Mouse (Mus musculus): ENCODE data around the gene Dnajc8. TPM values are rescaled to one million over a fixed set of nuclear protein-coding genes. Genes with fewer than 3 reads are reported as not detected.

Gene Dnajc8
- polyA plus RNA-seq, 1 experiment from 2014 or later: 146 TPM

Other genes with a start within 250 kb of the Dnajc8 start
- 1.4 and 2.5 TPM in 2 replicates for gene Rab42, start 232.2 kb upstream of the Dnajc8 start, polyA plus RNA-seq (2015; fragmentation: Nextera tagmentation; extraction: Ambion mirVana)
- gene Trnau1ap, start 206.0 kb upstream of the Dnajc8 start, polyA plus RNA-seq (2015; fragmentation: Nextera tagmentation; extraction: Ambion mirVana): 67.2 and 75.0 TPM in 2 replicates
- 89.2 and 92.6 TPM in 2 replicates for gene Rcc1, start 181.9 kb upstream of the Dnajc8 start, polyA plus RNA-seq (2015; fragmentation: Nextera tagmentation; extraction: Ambion mirVana)
- gene Phactr4, start 113.1 kb upstream of the Dnajc8 start, polyA plus RNA-seq (2015; fragmentation: Nextera tagmentation; extraction: Ambion mirVana): 17.6 and 18.7 TPM in 2 replicates
- gene Med18, start 71.6 kb upstream of the Dnajc8 start, polyA plus RNA-seq (2015; fragmentation: Nextera tagmentation; extraction: Ambion mirVana): 23.3 and 24.2 TPM in 2 replicates
- gene Sesn2, start 25.0 kb upstream of the Dnajc8 start, polyA plus RNA-seq (2015; fragmentation: Nextera tagmentation; extraction: Ambion mirVana): 11.9 and 12.7 TPM in 2 replicates
- 913 and 923 TPM in 2 replicates for gene Atpif1, start 1.9 kb upstream of the Dnajc8 start, polyA plus RNA-seq (2015; fragmentation: Nextera tagmentation; extraction: Ambion mirVana)
- gene Ptafr, start 28.5 kb downstream of the Dnajc8 start, polyA plus RNA-seq (2015; fragmentation: Nextera tagmentation; extraction: Ambion mirVana): 1.1 and 1.2 TPM in 2 replicates
- 30.6 and 31.5 TPM in 2 replicates for gene Eya3, start 103.4 kb downstream of the Dnajc8 start, polyA plus RNA-seq (2015; fragmentation: Nextera tagmentation; extraction: Ambion mirVana)
- 5.1 TPM in 2 replicates for gene Xkr8, start 197.0 kb downstream of the Dnajc8 start, polyA plus RNA-seq (2015; fragmentation: Nextera tagmentation; extraction: Ambion mirVana)
- gene Smpdl3b, start 221.7 kb downstream of the Dnajc8 start, polyA plus RNA-seq (2015; fragmentation: Nextera tagmentation; extraction: Ambion mirVana): 6.4 and 6.7 TPM in 2 replicates
- gene Rpa2, start 232.8 kb downstream of the Dnajc8 start, polyA plus RNA-seq (2015; fragmentation: Nextera tagmentation; extraction: Ambion mirVana): 111 TPM in 2 replicates